Mouse (Mus musculus): ENCODE data around the gene Gm47841.
A peak's percentile ranks its signal among the peaks of the same experiment; 100 is the strongest.

Gm47841 gene

DNA sequence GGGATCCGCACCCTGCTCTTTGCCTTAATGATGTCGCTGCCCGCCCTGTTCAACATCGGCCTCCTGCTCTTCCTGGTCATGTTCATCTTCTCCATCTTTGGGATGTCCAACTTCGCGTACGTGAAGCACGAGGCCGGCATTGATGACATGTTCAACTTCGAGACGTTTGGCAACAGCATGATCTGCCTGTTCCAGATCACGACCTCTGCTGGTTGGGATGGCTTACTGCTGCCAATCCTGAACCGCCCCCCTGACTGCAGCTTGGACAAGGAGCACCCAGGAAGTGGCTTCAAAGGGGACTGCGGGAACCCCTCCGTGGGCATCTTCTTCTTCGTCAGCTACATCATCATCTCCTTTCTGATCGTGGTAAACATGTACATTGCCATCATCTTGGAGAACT lies 7.5 kb downstream of the Gm47841 start:
- no peak for DNase-seq

DNA sequence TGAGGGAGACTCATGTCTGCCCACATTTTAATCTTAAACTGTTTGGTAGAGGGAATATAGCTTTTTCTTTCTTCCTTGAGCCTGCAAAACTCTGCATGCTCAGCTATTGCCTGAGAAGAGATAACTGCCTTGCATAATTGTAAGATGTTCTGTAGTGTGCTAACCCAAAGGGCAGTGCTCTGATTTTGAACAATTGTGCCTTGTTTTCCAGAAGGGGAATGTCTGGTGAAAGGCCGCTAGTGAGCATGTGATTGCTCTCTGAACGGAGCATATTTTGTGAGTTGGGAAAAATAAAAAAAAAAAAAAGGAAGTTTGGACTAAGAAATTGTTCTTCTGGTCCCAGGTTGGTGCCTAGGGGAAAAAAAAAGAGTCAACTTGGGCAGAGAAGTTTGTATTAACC lies 18.2 kb downstream of the Gm47841 start:
- DNase-seq: no peak

DNA sequence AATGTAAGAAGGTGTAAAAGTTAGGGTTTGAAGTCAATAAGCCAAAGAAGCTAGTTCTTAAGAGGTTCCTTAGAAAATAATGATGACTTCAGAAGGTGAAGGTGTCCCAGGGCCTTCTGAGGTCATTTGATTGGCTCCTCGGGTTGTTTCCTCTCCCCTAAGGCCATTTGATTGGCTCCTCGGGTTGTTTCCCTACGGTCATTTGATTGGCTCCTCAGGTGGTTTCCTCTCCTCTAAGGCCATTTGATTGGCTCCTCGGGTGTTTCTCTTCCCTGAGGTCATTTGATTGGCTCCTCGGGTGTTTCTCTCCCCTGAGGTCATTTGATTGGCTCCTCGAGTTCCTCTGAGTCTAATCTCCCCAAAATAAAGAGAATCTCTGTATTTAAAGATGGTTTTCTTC lies 35.8 kb downstream of the Gm47841 start:
- no peak for DNase-seq

DNA sequence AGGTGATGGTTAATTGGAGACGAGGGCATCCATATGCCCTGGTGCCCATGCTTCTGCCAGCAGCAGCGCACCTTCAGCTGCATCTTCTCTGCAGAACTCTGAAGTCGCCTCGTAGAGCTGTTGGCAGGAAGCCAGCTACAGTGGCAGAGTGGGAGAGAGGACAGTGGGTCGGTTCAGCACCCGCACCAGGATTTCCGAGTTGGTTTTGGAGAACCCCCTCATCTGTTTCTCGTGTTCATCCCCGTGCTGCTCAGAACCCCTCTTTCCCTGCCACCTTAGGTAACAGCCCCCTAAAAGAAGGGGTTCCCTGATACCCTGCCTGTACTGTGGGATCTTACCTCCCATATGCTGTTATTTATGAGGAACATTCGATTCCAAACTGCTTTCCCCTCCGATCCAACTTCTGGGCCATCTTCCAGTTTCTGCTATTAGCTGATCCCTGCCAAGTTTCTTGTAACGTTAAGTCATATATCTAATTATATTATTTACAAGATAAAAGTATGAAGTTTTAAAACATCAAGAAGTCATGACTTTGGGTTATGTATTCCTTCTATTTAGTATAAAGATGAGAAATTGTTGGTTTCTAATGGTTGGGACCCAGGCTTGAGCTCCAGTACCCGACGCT lies 38.7 kb downstream of the Gm47841 start:
- no peak for DNase-seq

DNA sequence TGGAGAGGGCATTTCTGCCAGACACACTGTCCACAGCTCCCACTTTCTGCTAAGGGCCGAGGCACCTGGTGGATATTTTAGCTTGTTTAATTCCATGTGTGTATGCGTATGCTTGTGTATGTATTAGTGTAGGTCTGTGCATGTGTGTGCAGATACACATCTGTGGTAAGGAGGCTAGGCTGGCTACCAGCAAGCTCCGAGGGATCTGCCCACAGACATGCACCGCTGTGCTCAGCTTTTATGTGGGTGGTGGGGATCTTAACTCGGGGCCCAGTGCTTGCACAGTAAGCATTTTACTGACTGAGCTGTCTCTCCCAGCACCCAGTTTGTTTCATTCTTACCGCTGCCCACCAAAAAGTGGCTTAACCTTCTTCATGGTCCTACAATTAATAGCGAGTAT lies 40.0 kb downstream of the Gm47841 start:
- DNase-seq: no peak

DNA sequence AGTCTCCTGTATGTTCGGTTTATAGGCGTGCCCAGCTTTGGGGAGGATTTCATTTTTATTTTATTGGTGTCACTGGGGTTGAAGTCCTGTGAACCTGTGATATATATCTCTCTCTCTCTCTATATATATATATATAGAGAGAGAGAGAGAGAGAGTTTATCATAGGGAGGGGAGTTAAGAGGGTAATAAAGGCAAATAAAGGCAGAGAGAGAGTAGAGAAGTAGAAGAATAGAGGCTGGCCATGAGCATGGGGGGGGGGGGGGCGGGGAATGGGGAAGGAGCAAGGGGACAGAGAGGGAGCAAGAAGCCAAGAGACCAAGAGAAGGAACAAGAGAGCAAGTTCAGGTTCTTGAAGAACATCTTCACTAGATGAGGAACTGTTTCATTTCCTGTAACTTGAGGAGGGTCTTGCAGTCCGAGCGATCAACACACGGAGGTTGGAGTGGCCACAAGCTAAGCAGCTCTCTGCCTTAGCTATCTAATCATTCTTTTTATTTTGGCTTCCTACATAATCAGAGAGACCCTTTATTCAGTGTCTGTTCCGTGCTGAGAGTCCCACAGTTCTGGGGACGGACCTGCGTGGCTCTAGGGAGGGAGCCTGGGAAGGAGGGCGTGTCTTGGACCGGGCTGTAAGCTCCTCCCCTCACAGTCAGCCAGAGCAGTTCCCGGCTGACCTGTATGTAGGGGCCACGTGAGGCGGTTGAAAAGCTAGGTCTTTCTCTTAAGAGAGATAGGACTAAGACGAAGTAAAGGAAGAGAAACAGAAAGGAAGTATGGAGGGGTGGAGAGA lies 40.8 kb downstream of the Gm47841 start:
- DNase-seq: peak; percentile 60 to 61

DNA sequence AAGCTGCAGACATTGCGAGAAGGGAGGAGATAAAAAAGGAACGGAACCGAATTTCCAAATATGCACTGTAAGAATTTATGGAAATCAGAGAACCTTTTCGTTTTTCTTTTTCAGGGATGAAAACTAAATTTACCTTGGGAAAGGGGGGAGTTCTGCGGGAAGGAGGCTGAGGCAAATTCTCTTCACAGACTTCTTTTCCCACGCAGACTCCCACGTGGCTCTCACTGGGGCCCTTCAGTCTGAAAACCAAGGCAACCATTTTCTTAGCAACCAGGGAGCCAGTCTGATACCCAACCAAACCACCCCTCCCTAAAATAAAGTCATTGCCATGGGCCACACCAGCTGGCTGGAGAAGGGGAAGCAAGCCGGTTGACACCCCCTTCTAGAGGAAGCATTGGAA lies 41.5 kb downstream of the Gm47841 start:
- no peak for DNase-seq

DNA sequence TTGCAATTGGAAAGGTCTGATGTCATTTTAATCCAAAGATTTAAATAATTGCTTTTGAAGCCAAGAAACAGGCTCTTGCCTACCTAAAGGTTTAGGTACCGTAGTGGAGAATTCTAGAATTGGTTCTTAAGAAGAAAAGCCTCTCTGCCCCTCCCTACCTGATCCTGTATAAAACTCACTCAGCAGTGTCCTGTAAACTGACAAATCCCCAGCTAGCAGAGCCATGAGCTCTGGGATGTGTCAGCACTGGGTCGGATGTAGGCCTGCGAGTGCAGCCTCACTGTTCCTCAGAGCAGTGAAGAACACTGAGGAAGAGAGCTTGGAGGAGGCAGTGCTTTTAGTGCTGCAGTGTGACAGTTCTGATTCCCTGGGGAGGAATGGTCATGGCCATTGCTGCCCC lies 42.7 kb downstream of the Gm47841 start:
- no peak for DNase-seq

DNA sequence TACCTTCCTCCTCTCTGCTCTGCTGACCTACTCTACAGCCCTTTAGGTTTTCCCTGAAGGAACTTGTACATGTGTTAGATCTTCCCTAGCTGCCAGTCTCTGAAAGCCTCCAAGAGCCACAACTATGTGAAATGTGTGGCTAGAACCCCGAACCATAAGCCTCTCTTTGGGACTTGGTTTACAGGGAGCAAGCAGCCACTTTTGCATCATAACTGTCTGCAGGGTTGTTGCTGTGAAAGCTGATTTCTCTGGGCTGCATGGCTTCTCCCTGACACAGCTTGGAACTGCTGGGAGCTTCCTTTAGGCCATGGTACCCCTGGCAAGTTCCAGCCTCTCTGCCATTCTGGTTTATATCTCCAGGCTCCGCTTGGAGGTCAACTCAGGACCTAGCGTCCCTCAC lies 44.7 kb downstream of the Gm47841 start:
- DNase-seq: no peak

DNA sequence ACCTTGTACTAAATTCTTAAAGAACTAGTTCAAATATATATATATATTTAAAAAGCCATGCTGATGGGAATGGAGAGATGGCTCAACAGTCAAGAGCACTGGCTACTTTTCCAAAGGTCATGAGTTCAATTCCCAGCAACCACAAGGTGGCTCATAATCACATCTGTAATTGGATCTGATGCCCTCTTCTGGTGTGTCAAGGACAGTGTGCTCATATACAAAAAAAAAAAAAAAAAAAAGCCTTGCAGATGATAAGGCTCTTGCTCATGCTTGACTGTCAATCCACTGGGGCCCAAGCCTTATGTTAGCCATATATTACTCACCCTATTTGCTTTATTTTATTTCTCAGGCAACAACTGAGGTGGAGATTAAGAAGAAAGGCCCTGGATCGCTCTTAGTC lies 45.5 kb downstream of the Gm47841 start:
- no peak for DNase-seq

DNA sequence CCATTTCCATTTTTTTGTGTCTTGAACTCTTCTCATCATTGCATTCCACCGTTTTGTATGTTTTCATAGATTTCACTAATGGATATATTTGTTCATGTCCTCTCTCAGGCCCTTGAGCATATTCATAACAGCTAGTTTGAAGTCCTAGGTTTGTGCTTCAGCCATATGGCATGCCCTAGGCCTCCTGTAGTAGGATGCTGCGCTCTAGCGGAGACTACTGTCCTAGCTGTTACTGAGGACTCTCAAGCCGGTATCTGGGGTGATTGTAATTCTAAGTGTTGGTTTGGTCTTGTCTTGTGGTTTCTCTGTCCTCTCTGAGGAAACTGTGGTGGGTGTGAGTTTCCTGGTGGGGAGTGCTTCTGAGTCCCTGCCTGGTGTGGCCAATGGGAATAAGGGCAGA lies 50.1 kb downstream of the Gm47841 start:
- DNase-seq: peak in 1 of 2 experiments; percentile 15
